Mouse (Mus musculus) hindbrain, embryonic 11.5 days (tissue): ENCODE data around the gene Rgl1. TPM values are rescaled to one million over a fixed set of nuclear protein-coding genes. Genes with fewer than 3 reads are reported as not detected.

Experiments used
- ATAC-seq: fragments of 200-750 bp; cut with Nextera tagmentation; 2 replicates; pipeline ENCODE4 v1.8.0; 2017; ENCODE audit warnings: mild to moderate bottlenecking, moderate TSS enrichment, moderate library complexity; ENCODE audit not compliant: low FRiP score
- DNase-seq: peaks from one replicate; pipeline ENCODE4 v3.0.0-alpha.2; 2015; ENCODE audit warnings: low spot score
- H3K27ac ChIP-seq: fragments of 300-500 bp; sonication (generic); 2 replicates; pipeline ENCODE4 v1.5.1; 2014; ENCODE audit warnings: mild to moderate bottlenecking, low read depth, low read length
- H3K27me3 ChIP-seq: fragments of 300-500 bp; sonication (generic); 2 replicates; pipeline ENCODE4 v1.6.1; 2014; ENCODE audit warnings: mild to moderate bottlenecking, low read length, moderate library complexity, mixed read lengths; ENCODE audit not compliant: control insufficient read depth, insufficient read depth
- H3K36me3 ChIP-seq: fragments of 300-500 bp; sonication (generic); 2 replicates; pipeline ENCODE4 v1.6.1; 2014; ENCODE audit warnings: mild to moderate bottlenecking, low read length, moderate library complexity, mixed read lengths; ENCODE audit not compliant: control insufficient read depth, insufficient read depth
- H3K4me1 ChIP-seq: fragments of 300-500 bp; sonication (generic); replicated peaks from 2 replicates; pipeline ENCODE4 v1.6.1; 2014; ENCODE audit warnings: low read length, mixed read lengths; ENCODE audit not compliant: control insufficient read depth, insufficient read depth
- H3K4me2 ChIP-seq: fragments of 300-500 bp; sonication (generic); replicated peaks from 2 replicates; pipeline ENCODE4 v1.6.1; 2014; ENCODE audit warnings: mild to moderate bottlenecking, low read depth, low read length
- H3K4me3 ChIP-seq: fragments of 300-500 bp; sonication (generic); 2 replicates; pipeline ENCODE4 v1.5.1; 2014; ENCODE audit warnings: low read depth, low read length
- H3K9ac ChIP-seq: fragments of 300-500 bp; sonication (generic); 2 replicates; pipeline ENCODE4 v1.6.1; 2014; ENCODE audit warnings: low read depth, low read length
- H3K9me3 ChIP-seq: fragments of 300-500 bp; sonication (generic); 2 replicates; pipeline ENCODE4 v1.6.1; 2016; ENCODE audit warnings: low read length; ENCODE audit not compliant: control insufficient read depth
- WGBS: fragments of 180-500 bp; shearing (Covaris S2); extraction: QIAGEN DNeasy Blood & Tissue Kit; methylation state at CpG from one replicate; pipeline ENCODE4 v1.1.7; 2014; 5-methylcytosine and 5-hydroxymethylcytosine counted together
- polyA plus RNA-seq: library from polyadenylated mRNA; unstranded; fragments of >200 nt; fragmentation: Nextera tagmentation; extraction: Ambion mirVana; gene quantifications from 2 replicates; pipeline ENCODE4 v1.2.1, GENCODE M21; 2014

The Rgl1 gene
- polyA plus RNA-seq: 26.6 and 27.5 TPM in 2 replicates

DNA sequence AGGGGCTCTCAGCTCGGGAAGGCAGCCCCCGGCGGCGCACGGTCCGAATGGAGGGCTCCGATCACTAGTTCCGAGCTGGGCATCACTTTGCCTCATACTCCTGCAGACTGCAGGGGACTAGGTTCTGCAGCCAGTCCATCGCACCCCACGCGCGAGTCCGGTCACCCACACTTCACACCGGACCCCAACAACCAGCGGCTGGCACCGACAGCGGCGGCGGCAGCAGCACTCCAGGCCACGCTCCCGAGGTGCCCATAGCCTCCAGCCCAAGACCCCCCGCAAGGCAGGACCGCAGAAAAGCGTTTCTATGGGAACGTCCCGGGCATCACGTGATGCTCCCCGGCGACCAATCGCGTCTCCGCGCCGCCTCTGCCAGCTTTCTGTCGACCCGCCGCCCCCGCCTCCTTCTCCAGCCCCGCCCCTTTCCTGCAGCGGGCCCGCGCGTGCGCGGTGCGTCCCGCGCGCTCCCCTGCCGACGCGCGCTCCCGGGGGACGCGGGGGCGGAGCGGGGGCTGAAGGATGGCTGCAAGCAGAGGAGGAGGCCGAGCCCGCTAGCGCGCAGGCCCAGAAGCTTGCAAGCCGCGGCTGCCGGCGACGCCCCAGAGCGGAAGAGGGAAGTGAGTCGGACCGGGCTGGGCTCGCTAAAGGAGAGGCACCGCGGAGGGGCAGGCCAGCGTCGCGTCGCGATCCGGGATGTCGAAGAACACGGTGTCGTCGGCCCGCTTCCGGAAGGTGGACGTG, at the start of gene Rgl1, which contains the start of gene Arpc5:
TSS of gene Rgl1 (minus strand) at position 320 of the 741 bp plus-strand sequence.
TSS of gene Arpc5 (plus strand) at position 511 of the 741 bp plus-strand sequence.
- peak; percentile 98 for ATAC-seq
- no peaks in the 10 kb centered on the region for H3K4me1 ChIP-seq
- H3K36me3 ChIP-seq: no peaks in the 10 kb centered on the region
- peak; percentile 99 for DNase-seq
- H3K4me3 ChIP-seq: peak within 1 kb of the TSS; percentile 99
- H3K27ac ChIP-seq: peak within 1 kb of the TSS; percentile 82
- H3K9me3 ChIP-seq: no peaks in the 10 kb centered on the region
- H3K9ac ChIP-seq: peak within 1 kb of the TSS; percentile 89
- H3K4me2 ChIP-seq: peak within 1 kb of the TSS; percentile 94
- WGBS: under 1% methylated on average over 78 of the region's 86 CpGs
- no peaks in the 10 kb centered on the region; the same call in none of the 2 replicates for H3K27me3 ChIP-seq

DNA sequence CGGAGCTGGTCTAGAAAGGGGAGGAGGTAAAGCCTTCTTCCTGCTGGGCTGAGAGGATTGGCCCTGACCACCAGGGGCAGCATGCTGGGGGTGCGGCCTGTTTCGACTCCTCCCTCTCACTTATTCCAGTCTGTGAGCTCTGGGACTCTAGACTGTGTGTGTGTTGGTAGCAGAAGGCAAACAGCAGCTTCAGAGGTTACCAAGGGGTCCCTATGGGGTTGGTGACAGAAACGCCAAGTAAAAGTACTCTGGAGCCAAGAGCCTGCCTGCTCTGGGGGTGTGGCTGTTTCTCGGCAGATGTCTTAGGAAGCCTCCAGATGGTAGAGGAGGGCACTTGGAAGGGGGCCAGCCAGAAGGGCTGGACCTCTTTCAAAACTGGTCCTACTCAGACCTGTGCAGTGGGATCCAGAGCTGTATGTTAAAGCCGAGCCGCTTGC, 49.1 kb upstream of the Rgl1 start:
- peak; percentile 75 for ATAC-seq
- 28% methylated on average over 7 of the region's 7 CpGs for WGBS
- peak; percentile 75 for DNase-seq
- H3K36me3 ChIP-seq: no peaks in the 10 kb centered on the region
- H3K4me1 ChIP-seq: peaks cover 17% of the 10 kb centered on the region
- H3K9ac ChIP-seq: no peak overlapping the region
- no peak overlapping the region for H3K4me3 ChIP-seq
- H3K27ac ChIP-seq: peak overlapping the region; percentile 89
- no peak overlapping the region for H3K4me2 ChIP-seq
- H3K27me3 ChIP-seq: no peaks in the 10 kb centered on the region
- H3K9me3 ChIP-seq: no peaks in the 10 kb centered on the region

DNA sequence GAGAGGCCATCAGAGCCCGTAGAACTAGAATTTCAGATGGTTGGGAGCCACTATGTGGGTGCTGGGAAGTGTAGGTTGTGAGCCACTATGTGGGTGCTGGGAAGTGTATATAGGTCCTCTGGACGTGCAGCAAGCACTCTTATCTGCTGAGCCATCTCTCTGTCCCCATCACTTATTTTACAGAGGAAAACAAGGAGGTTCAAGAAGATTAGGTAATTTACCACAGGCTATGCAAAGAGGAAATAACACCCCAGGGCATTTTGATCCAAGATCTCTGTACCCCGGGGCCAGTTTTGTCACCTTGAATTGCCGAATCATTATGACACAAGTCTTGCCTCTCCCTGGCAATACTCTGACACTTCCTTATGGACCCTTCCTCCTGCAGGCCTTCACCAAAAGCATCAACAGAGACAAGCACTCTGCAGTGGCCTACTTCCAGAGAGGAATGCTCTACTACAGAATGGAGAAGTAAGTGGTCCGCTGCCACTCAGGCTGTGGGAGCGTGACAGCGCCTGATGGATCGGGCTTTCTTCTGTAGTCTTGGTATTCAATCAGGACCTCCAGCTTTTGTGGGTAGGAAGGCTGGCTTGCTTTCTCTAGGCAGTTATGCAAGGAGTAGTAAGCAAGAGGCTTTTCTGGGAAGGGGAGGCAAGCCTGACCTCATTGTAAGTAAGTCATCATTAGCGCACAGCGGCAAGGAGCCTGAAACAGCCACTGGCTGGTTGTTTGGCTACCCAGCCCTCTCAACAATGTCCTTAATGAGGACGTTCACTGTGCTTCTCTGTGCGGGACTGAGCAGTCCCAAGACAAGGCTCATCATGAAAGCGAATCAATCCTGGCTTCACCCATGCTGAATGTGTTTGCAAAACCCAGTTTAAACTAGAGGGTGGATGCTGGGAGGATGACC, 44.6 kb upstream of the Rgl1 start:
- ATAC-seq (no peak), DNase-seq (no peak)
- Histone ChIP-seq H3K4me2 (no peak overlapping the region), H3K9me3 (no peaks in the 10 kb centered on the region), H3K36me3 (no peaks in the 10 kb centered on the region), H3K27me3 (no peaks in the 10 kb centered on the region), H3K9ac (no peak overlapping the region), H3K4me1 (no peaks in the 10 kb centered on the region), H3K4me3 (no peak overlapping the region), H3K27ac (peak overlapping the region; percentile 36; the same call in 1 of the 2 replicates)
- WGBS: 57% methylated on average over 13 of the region's 13 CpGs

DNA sequence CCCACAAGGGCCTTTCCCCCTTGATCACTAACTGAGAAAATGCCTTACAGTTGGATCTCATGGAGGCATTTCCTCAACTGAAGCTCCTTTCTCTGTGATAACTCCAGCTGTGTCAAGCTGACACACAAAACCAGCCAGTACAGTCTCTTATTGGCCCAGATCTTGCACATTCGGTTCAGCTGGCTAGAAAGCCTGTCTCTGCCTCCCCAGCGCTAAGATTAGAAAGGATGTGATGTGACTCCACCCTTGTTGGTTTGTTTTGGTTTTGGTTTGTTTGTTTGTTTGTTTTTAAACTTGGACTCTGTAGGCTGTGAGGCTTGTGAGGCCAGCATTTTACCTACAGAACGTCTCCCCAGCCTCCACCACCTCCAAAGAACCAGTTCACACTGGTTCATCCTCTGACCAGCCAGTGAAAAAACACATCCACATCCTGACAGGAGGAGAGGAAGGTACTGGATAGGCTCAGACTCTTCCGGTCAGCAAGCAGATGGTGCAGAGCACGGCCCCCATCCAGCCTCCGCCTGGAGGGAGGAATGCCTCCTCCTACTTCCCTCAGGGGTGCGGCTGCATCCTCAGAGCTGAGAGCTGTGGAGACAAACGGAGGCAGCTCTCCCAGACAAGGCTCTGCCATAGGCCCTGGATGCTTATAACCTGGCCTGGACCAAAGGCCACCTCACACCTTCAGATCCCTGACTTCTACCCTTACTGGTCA, 43.5 kb upstream of the Rgl1 start:
- ATAC-seq: 0 out of 2 replicates have a peak, but pooled peaks have one; percentile 50
- Histone ChIP-seq H3K4me3 (no peak overlapping the region), H3K27ac (no peak overlapping the region), H3K4me1 (no peaks in the 10 kb centered on the region), H3K27me3 (no peaks in the 10 kb centered on the region), H3K9ac (no peak overlapping the region), H3K9me3 (no peaks in the 10 kb centered on the region), H3K36me3 (no peaks in the 10 kb centered on the region), H3K4me2 (no peak overlapping the region)
- WGBS: 28% methylated on average over 8 of the region's 8 CpGs
- DNase-seq: peak; percentile 38

DNA sequence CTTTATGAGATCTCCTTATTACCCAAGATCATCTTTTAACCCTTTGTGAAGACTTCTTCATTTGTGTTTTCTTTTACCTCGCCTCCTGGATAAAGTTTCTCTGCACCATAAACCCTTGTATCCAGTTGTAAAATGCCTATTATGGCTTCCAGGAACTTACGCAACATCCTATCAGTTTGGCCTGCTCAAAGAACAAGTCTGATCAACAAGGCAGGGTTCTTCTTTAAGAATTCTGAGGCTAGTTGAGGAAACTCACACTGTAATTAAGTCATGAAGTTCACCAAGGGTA, 42.2 kb upstream of the Rgl1 start:
- Histone ChIP-seq H3K27me3 (no peaks in the 10 kb centered on the region), H3K27ac (no peak overlapping the region), H3K9ac (no peak overlapping the region), H3K36me3 (no peaks in the 10 kb centered on the region), H3K9me3 (no peaks in the 10 kb centered on the region), H3K4me2 (no peak overlapping the region), H3K4me1 (no peaks in the 10 kb centered on the region), H3K4me3 (no peak overlapping the region)
- ATAC-seq: no peak
- 98% methylated on average over 2 of the region's 2 CpGs for WGBS
- no peak for DNase-seq

DNA sequence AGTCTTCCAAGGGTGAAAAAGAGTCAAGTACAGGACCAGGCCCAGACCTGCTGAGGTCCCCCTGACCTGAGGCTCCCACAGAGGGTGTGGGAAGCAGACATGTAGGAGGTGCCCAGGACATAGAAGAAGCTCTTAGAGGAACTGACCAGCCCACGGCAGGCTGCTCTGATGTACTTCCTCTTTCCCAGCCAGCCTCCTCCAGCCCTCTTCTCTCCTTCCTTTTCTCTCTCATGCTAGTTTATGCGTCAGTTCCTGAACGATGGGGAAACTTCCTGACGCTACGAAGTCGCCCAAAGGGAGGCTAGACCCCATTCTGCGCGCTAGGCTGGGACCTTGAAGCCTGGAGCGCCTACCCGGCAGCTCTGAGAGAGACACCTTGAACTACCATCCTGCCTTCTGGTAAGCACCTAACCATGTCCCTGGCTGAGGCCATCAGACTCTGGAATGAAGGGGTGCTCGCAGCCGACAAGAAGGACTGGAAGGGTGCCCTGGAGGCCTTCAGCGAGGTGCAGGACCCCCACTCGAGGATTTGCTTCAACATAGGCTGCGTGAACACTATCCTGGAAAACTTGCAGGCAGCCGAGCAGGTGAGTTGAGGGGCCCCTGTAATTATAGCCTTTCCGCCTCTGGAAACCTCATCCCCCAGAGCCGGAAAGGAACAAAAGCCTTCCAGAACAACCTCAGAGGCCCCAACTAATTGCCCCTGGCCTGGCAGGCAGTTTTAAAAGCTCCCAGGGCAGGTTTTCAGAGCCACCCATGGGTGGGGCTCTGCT, 41.7 kb upstream of the Rgl1 start:
- H3K4me1 ChIP-seq: no peaks in the 10 kb centered on the region
- ATAC-seq (no peak), DNase-seq (no peak)
- H3K27me3 ChIP-seq: no peaks in the 10 kb centered on the region
- no peak overlapping the region for H3K4me2 ChIP-seq
- no peak overlapping the region for H3K4me3 ChIP-seq
- no peak overlapping the region for H3K27ac ChIP-seq
- no peaks in the 10 kb centered on the region for H3K9me3 ChIP-seq
- WGBS: 78% methylated on average over 18 of the region's 18 CpGs
- no peak overlapping the region for H3K9ac ChIP-seq
- no peaks in the 10 kb centered on the region for H3K36me3 ChIP-seq

DNA sequence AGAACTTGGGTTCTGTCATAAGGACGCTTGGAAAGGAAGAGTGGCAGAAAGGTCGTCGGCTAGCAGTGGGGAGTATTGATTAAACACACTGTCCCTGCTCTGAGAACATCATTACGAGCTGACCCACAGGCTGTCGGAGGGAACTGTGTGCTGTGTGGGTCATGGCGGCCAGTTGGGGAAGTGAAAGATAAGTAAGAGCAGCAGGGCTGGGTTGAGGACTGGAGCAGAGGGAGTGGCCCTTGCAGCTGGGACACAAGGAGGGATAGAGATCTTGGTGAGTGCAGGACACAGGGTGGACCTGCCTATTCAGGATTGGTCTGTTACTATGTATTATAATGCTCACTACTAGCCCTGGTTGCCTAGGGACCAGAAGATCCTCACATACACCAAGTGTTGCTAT, 38.8 kb upstream of the Rgl1 start:
- no peaks in the 10 kb centered on the region for H3K27me3 ChIP-seq
- 84% methylated on average over 6 of the region's 6 CpGs for WGBS
- H3K27ac ChIP-seq: no peak overlapping the region
- DNase-seq (no peak), ATAC-seq (no peak)
- H3K9ac ChIP-seq: no peak overlapping the region
- no peak overlapping the region for H3K4me2 ChIP-seq
- H3K9me3 ChIP-seq: no peaks in the 10 kb centered on the region
- H3K4me3 ChIP-seq: no peak overlapping the region
- H3K36me3 ChIP-seq: no peaks in the 10 kb centered on the region
- H3K4me1 ChIP-seq: no peaks in the 10 kb centered on the region

DNA sequence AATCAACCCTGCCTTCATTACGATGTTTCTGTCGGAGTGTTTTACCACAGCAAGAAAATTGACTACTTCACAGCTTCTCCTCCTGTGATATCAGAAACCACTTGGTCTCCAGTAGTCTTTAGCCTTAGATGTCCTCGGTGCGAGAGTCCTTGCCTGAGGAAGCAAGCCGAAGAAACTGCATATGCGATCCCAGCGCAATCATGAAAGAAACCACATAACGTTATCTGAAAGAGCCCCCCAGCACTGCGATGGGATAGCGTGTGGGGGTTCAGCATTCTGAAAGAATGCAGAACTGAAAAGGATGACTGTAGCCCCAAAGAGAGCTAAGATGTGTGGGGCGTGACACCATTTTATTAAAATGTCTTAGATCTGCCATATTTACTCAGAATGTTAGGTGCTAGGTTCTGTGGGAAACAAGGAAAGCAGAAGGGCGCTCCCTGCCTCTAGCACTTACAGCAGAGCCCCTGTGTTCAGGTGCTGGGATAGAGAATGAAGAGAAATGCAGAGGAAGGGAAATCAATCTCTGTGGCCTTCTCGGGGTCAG, 34.6 kb upstream of the Rgl1 start:
- no peak for DNase-seq
- Histone ChIP-seq H3K4me3 (no peak overlapping the region), H3K36me3 (no peaks in the 10 kb centered on the region), H3K27me3 (no peaks in the 10 kb centered on the region), H3K4me2 (no peak overlapping the region), H3K9ac (no peak overlapping the region), H3K27ac (no peak overlapping the region), H3K9me3 (no peaks in the 10 kb centered on the region), H3K4me1 (no peaks in the 10 kb centered on the region)
- no peak for ATAC-seq
- WGBS: 87% methylated on average over 13 of the region's 13 CpGs
